Mouse (Mus musculus) Patski (cell line): ENCODE data around the gene Cox7a1. TPM values are rescaled to one million over a fixed set of nuclear protein-coding genes. Genes with fewer than 3 reads are reported as not detected.

Experiments
- ATAC-seq: fragments of 100-300 bp; one replicate; pipeline ENCODE4 v1.8.0; 2021
- CTCF ChIA-PET: fragments of 350-600 bp; sonication (Branson Sonifier 250); formaldehyde crosslinking; loops from one replicate; lab custom pipeline; 2022; ENCODE audit warnings: inconsistent platforms; lab: Charles Lee
- POLR2A ChIA-PET: fragments of 350-600 bp; sonication (Branson Sonifier 250); formaldehyde crosslinking; loops from one replicate; lab custom pipeline; 2022; ENCODE audit warnings: antibody characterized with exemption, inconsistent platforms; lab: Charles Lee
- DNase-seq: peaks from one replicate; pipeline ENCODE4 v3.0.0-alpha.2; 2011; ENCODE audit warnings: low read depth, low spot score
- H3K27me3 ChIP-seq: fragments of 371-371 bp; one replicate; pipeline ENCODE4 v1.5.1; 2021
- CTCF ChIP-seq: fragments of 100-300 bp; IDR thresholded peaks from one replicate; pipeline ENCODE4 v1.5.1; 2021
- in situ Hi-C: fragments of 300-500 bp; cut with MboI; formaldehyde crosslinking; loops from 3 replicates; pipeline ENCODE4 v1.11.1; 2018; ENCODE audit warnings: low pct_unique_long_range_greater_than_20kb, mixed read lengths
- polyA plus RNA-seq: library from polyadenylated mRNA; unstranded; gene quantifications from one replicate; pipeline ENCODE4 v1.2.3, GENCODE M21; 2021

The Cox7a1 gene
- polyA plus RNA-seq, result 0.89 TPM

DNA sequence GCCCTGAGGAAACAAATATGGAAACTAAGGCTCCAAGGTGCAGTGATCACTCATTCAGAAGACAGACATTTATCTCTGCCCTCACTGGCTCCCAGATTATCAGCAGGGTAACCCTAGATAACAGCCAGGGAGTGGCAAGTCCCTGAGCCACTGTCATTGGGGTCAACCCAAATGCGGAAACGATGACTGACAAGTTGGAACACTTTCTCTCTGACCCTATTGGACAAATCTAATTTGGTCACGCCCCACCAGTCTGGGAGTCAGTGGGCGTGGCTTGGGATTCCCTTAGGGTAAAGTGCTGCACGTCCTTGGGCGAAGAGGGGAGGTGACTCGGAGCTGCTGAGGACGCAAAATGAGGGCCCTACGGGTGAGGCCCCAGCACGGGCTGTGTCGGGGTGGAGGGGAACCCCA lies at the start of gene Cox7a1:
TSS of gene Cox7a1 (plus strand) at position 266 of the 411 bp plus-strand sequence.
- in situ Hi-C loops, result no loop called here
- H3K27me3 ChIP-seq, result no peaks in the 10 kb centered on the region
- CTCF ChIA-PET, result no interaction called here
- ATAC-seq, result no peak
- no peak for DNase-seq
- no peak for TF ChIP-seq CTCF
- POLR2A ChIA-PET, result interaction anchor here (0.6 kb wide), 1 partner anchor 85 kb away, joined by 8 read pairs; no protein-coding TSS in a partner anchor

DNA sequence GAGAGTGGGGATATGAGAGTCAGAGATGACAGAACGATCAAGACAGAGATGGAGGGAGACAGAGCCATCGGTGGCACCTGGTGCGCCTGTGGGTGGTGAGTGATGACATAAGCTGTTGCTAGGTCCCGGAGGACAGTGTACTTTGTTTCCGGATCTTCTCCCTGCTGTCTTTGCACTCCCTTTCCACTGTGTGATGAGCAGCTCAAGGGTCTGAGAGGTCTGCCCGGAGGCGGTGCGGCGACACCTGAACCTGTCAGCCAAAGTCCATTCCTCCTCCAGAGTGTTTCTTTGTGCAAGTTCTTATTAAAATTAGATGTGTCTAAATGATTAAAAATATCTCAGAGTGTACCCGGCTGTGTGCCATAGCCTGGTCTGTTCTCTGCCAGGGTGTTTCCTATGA lies 47.1 kb upstream of the Cox7a1 start:
- ChIA-PET POLR2A (no interaction called here), CTCF (no interaction called here)
- ATAC-seq, result no peak
- in situ Hi-C loops, result no loop called here
- no peaks in the 10 kb centered on the region for H3K27me3 ChIP-seq
- no peak for TF ChIP-seq CTCF
- DNase-seq, result no peak

DNA sequence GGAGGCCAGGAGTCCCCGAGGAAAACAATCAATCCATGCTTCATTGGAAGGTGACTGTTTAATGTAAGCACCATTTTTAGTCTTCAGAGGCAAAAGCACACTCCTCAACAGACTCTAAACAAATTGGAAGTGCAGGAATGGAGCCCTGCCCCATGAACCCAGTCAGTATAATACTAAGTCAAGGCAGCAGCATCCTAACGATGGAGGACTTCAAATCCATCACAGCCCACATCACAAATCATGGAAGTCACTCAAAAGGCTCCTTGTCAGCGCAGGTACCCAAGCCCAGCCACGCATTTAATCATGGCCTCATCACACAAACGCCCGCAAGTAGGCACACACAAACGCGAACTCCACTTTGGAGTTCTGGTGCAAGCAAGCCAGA lies 40.8 kb upstream of the Cox7a1 start:
- in situ Hi-C loops, result no loop called here
- no peak for TF ChIP-seq CTCF
- ATAC-seq (no peak), DNase-seq (no peak)
- CTCF ChIA-PET, result no interaction called here
- no peaks in the 10 kb centered on the region for H3K27me3 ChIP-seq
- POLR2A ChIA-PET, result no interaction called here

DNA sequence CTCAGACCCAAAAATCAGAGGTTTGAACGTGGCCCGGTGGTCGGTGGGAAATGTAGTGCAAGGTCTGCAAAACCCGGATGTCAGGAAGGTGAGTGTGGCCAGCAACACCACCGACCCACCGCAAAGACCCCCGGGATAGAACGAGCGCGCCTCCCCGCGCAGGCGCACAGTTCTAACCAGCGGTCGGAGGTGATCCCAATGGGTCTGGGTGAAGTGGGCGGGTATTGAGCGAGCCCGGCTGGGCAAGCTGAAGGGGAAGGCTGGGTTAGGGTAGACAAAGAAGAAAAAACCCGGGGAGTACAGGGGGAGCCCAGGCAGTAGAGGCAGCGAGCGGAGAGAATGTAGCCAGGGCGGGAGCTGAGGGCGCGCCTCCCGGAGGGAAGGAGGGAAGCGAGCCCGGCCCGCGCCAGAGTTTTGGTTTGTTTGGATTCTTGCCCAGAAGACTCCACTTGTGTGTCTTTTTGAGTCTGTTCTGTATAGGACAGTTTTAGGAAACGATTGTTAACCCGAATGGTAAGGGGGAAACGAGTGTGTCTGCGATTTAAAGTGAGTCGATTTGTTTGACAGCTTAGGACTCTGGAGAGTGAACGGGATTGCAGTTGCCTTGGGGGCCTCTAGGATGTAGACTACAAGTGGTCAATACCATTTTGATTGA lies 40.3 kb upstream of the Cox7a1 start:
- POLR2A ChIA-PET, result no interaction called here
- H3K27me3 ChIP-seq, result no peaks in the 10 kb centered on the region
- CTCF ChIA-PET, result no interaction called here
- ATAC-seq, result peak; percentile 44
- in situ Hi-C loops, result no loop called here
- no peak for TF ChIP-seq CTCF
- peak; percentile 28 for DNase-seq

DNA sequence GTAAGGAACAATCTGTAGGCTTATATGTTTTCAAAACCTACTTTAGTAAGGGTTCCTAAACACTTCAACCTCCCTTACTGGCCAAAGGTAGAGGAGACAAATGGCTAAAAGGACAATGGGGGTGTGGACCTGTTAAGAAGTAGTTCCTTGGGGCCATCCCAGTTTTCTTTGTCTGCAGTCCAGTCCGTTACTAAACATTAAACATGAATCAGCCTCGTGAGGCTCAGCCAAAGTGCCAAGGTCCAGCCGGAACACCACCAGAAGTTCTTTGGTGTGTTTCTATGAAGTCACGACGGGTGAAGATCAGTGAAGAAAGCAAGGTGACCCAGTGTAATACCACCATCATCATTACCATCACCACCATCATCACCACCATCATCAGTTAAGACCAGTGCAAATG lies 36.9 kb upstream of the Cox7a1 start:
- in situ Hi-C loops, result no loop called here

DNA sequence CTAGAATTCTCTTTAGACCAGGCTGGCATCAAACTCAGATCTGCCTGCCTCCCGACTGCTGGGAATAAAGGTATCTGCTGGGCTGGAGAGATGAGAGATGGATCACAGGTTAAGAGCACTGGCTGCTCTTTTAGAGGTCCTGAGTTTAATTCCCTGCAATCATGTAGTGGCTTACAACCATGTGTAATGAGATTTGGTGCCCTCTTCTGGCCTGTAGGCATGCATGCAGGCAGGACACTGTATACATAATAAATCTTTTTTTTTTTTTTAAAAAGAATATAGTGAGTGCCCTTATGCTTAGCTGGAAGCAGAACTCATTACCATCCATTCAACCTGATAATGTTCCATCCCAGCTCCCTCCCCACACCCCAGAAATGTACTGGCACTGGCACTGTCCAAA lies 29.9 kb upstream of the Cox7a1 start:
- no peaks in the 10 kb centered on the region for H3K27me3 ChIP-seq
- in situ Hi-C loops, result no loop called here
- peak; percentile 16 for TF ChIP-seq CTCF
- POLR2A ChIA-PET, result no interaction called here
- DNase-seq, result no peak
- CTCF ChIA-PET, result no interaction called here
- no peak for ATAC-seq

More for the DNA sequence above, 36.9 kb upstream of the Cox7a1 start:
- H3K27me3 ChIP-seq, result no peaks in the 10 kb centered on the region
- ChIA-PET CTCF (no interaction called here), POLR2A (no interaction called here)
- no peak for ATAC-seq
- TF ChIP-seq CTCF, result no peak
- DNase-seq, result no peak

DNA sequence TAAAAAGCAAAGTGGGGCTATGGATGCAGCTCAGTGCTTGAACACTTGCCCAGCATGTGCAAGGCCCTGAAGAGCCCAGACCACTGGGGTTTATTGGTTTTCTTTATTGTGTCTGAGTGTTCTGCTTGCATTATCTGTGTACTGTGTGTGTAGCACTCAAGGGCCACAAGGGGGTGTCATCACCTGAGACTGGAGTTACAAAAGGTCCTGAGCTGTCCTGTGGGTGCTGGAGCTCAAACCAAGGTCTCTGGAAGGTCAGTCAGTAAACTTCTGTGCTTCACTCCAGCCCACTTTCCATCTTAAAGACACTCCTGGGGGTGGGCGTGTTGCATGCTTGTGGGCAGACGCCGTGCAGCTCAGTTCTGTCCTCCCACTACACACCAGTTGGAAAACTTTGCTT lies 28.4 kb upstream of the Cox7a1 start:
- TF ChIP-seq CTCF, result no peak
- H3K27me3 ChIP-seq, result no peaks in the 10 kb centered on the region
- ATAC-seq, result no peak
- ChIA-PET CTCF (interaction anchor here (1.3 to 1.6 kb wide), 2 partner anchors 9 to 43 kb away, joined by 4 to 5 read pairs; partner anchors contain the start of gene Capns1), POLR2A (no interaction called here)
- DNase-seq, result no peak
- in situ Hi-C loops, result loop anchor here (5.0 kb wide), 1 partner anchor 48 kb away; no protein-coding TSS in a partner anchor

DNA sequence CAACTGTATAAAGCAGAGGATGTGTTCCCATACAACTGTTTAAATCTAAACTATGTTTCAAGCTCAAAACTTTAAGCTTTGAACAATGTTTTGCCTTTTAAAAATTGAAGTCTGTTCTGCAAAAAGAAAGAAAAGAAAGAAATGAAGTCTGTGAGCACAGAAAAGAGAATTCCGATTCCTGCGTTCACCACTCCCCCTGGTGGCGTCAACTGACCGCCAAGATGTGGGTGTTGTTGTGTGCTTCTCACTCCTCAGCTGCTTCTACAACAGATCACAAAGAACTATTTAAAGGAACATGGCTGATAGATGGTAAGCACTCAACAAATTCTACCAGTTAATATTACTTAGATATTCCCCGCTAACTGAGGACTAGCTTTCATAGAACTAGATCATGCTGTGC lies 20.8 kb upstream of the Cox7a1 start:
- no peak for TF ChIP-seq CTCF
- ChIA-PET CTCF (no interaction called here), POLR2A (no interaction called here)
- ATAC-seq (no peak), DNase-seq (no peak)
- no peaks in the 10 kb centered on the region for H3K27me3 ChIP-seq
- in situ Hi-C loops, result no loop called here

DNA sequence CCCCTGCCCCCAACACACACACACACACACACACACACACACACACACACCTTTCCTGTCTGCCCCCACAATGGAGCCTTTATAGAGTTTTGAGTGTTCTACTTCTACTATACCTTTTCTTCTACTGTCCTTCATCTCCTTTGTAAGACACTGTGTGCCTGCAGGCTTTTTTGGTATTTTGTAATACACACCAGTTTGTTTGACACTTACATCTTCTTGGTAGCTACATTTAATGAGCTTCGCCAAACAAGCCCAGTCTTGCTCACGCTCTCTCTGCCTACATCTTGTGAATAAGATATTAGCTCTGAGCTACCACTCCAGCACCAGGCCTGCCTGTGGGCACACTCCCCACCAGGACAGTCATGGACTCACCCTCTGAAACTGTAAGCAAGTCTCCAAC lies 19.2 kb upstream of the Cox7a1 start:
- no peak for ATAC-seq
- POLR2A ChIA-PET, result no interaction called here
- in situ Hi-C loops, result no loop called here
- no peak for DNase-seq
- CTCF ChIA-PET, result interaction anchor here (1.5 to 2.4 kb wide), 3 partner anchors 10 to 30 kb away, joined by 4 to 7 read pairs (median 5); no protein-coding TSS in a partner anchor
- H3K27me3 ChIP-seq, result no peaks in the 10 kb centered on the region
- no peak for TF ChIP-seq CTCF

DNA sequence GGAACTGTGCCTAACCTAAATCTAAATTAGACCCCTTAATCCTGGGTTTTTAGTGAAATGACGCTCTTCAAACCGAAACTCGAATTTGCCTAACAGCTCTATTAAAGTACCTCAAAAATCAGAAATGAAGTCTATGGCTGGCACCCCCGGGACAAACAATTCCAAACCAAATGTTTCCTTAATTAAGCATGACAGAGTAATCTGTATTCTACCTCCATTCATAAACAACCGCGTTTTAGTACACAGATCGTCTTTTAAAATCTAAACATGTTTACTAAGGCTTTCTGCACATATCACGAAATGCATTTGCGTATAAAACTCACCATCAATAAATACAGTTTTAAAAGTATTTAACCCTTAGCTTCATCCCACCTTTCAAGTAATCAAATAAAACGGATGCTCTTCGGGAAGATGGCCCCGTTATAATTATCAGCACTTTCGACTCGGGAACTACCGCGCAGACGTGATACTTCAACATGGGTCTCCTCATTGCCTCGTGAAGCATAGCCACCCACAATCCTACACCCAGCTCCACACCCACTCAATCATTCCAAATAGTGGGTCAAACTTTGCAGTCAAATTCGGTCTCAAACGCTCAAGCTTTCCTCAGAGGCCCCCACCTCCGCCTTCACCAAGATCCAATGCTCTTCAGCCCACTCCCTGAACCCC lies 14.9 kb upstream of the Cox7a1 start:
- no peak for DNase-seq
- POLR2A ChIA-PET, result interaction anchor here (0.6 to 0.8 kb wide), 2 partner anchors 74 to 297 kb away, joined by 3 read pairs; partner anchors contain the start of gene Zfp260
- no peaks in the 10 kb centered on the region for H3K27me3 ChIP-seq
- TF ChIP-seq CTCF, result no peak
- ATAC-seq, result no peak
- CTCF ChIA-PET, result interaction anchor here (1.5 to 2.4 kb wide), 2 partner anchors 9 to 36 kb away, joined by 4 to 7 read pairs; no protein-coding TSS in a partner anchor
- in situ Hi-C loops, result no loop called here
